18 mouse cellular contexts compared by ENCODE assay signal in genomic region chr7:98976839-98977457, GRCm38 (mm10).
DNase-seq lines count a peak whose midpoint lies in the region; ATAC-seq and TF ChIP-seq lines count a peak whose summit lies in the region.
"Had no signal": no experiment of that assay in that cellular context is flagged by ENCODE, and none has a peak within 500 bp of the region (broad histone marks: within the 10 kb centered on the region; RNA-seq: fewer than 3 reads in every experiment).

No protein-coding gene starts in this region.

- no peaks in the 10 kb centered on the region for H3K9me3 ChIP-seq in megakaryocyte, embryonic 14.5 days
- no peaks in the 10 kb centered on the region for H3K9me3 ChIP-seq in limb, embryonic 14.5 days (ENCODE audit: control insufficient read depth, low read length)

- peak overlapping the region; percentile 78 for H3K4me3 ChIP-seq in megakaryocyte, embryonic 14.5 days (replicated peaks)
- H3K4me3 ChIP-seq in limb, embryonic 14.5 days (replicated peaks; ENCODE audit: low read length) = no peak overlapping the region

- TF ChIP-seq POLR2A in limb, embryonic 14.5 days (IDR thresholded peaks at IDR 0.05; ENCODE audit: borderline replicate concordance, extremely low read depth, insufficient read depth, insufficient read length) = no peak

- intact Hi-C loops in left cerebral cortex, postnatal 10 days (cut with DNase I) = no loop called here

- DNase-seq in 416B (ENCODE audit: low read depth) = peak; percentile 83
- DNase-seq in limb, embryonic 14.5 days (ENCODE audit: low spot score) = peak; percentile 27
- no peak for DNase-seq in left cerebral cortex, postnatal 10 days (ENCODE audit: extremely low spot score in 1 of 2, low spot score in 2 of 2)
- DNase-seq in kidney, postnatal 10 days = no peak
- DNase-seq in retina, postnatal 1 day = no peak
- DNase-seq: cerebellum, postnatal 10 days; gastrocnemius, postnatal 36 days; heart, postnatal 36 days; kidney, adult 11 months; kidney, postnatal 36 days; lung, adult 2 months; right cerebral cortex, adult 18-20 months; spleen, adult 18-20 months had no signal

- WGBS in limb, embryonic 14.5 days = 31% methylated on average over 12 of the region's 12 CpGs

- H3K27me3 ChIP-seq in megakaryocyte, embryonic 14.5 days (replicated peaks) = no peaks in the 10 kb centered on the region
- no peaks in the 10 kb centered on the region for H3K27me3 ChIP-seq in limb, embryonic 14.5 days (ENCODE audit: control insufficient read depth, insufficient read depth, low read length)

- no peak overlapping the region for H3K9ac ChIP-seq in limb, embryonic 14.5 days (ENCODE audit: low read depth, low read length, severe bottlenecking)

- no peak for ATAC-seq in megakaryocyte, adult 5-6 weeks (ENCODE audit: poor library complexity, severe bottlenecking)
- peak; percentile 82 for ATAC-seq in common myeloid progenitor, adult 5-6 weeks (replicated peaks; ENCODE audit: low read depth, poor library complexity, severe bottlenecking)
- ATAC-seq in limb, embryonic 14.5 days (ENCODE audit: low FRiP score, low read depth) = peak; percentile 44

- peaks cover 87% of the 10 kb centered on the region for H3K4me1 ChIP-seq in megakaryocyte, embryonic 14.5 days
- peaks cover 13% of the 10 kb centered on the region for H3K4me1 ChIP-seq in limb, embryonic 14.5 days (ENCODE audit: control insufficient read depth, insufficient read depth, low read length)

- peak overlapping the region; percentile 13; the same call in 1 of the 2 replicates for H3K4me2 ChIP-seq in limb, embryonic 14.5 days (replicated peaks; ENCODE audit: low read depth, low read length, severe bottlenecking)
- H3K4me2 ChIP-seq: heart, embryonic 11.5 days had no signal

- peaks cover 45% of the 10 kb centered on the region for H3K36me3 ChIP-seq in megakaryocyte, embryonic 14.5 days (replicated peaks; ENCODE audit: low read length)
- no peaks in the 10 kb centered on the region for H3K36me3 ChIP-seq in limb, embryonic 14.5 days (ENCODE audit: control insufficient read depth, insufficient read depth, low read length)

- no peak overlapping the region for H3K27ac ChIP-seq in limb, embryonic 14.5 days (replicated peaks; ENCODE audit: low read depth, low read length)
- H3K27ac ChIP-seq: stomach, postnatal 0 days had no signal

Comparison
In these comparisons a context has a peak if more than half of its experiments do, and no peak if none do; other contexts are left out.
1. DNase-seq: peak in 416B (single experiment) and limb, embryonic 14.5 days (single experiment); none in left cerebral cortex, postnatal 10 days (0 of 2), kidney, postnatal 10 days (single experiment) and retina, postnatal 1 day (single experiment).